Mouse (Mus musculus) intestine, postnatal 0 days (tissue): ENCODE measurements around the gene Mrc2. TPM values are rescaled to one million over a fixed set of nuclear protein-coding genes. Genes with fewer than 3 reads are reported as not detected.

ENCODE experiments used
- ATAC-seq: fragments of 200-750 bp; cut with Nextera tagmentation; 2 replicates; pipeline ENCODE4 v1.8.0; 2017; ENCODE audit warnings: mild to moderate bottlenecking, moderate TSS enrichment, moderate library complexity
- H3K27ac ChIP-seq: fragments of 300-500 bp; sonication (generic); 2 replicates; pipeline ENCODE4 v1.5.1; 2014; ENCODE audit warnings: mild to moderate bottlenecking, low read depth, low read length, moderate library complexity
- H3K27me3 ChIP-seq: fragments of 300-500 bp; sonication (generic); replicated peaks from 2 replicates; pipeline ENCODE4 v1.6.1; 2014; ENCODE audit warnings: low read length, mixed read lengths; ENCODE audit not compliant: control insufficient read depth, insufficient read depth
- H3K36me3 ChIP-seq: fragments of 300-500 bp; sonication (generic); 2 replicates; pipeline ENCODE4 v1.6.1; 2014; ENCODE audit warnings: mild to moderate bottlenecking, moderate library complexity; ENCODE audit not compliant: control insufficient read depth, insufficient read depth
- H3K4me1 ChIP-seq: fragments of 300-500 bp; sonication (generic); replicated peaks from 2 replicates; pipeline ENCODE4 v1.6.1; 2014; ENCODE audit warnings: antibody characterized with exemption, low read length, mixed read lengths; ENCODE audit not compliant: control insufficient read depth, insufficient read depth
- H3K4me2 ChIP-seq: fragments of 300-500 bp; sonication (generic); replicated peaks from 2 replicates; pipeline ENCODE4 v1.6.1; 2014; ENCODE audit warnings: low read depth, mild to moderate bottlenecking, moderate library complexity
- H3K4me3 ChIP-seq: fragments of 300-500 bp; sonication (generic); 2 replicates; pipeline ENCODE4 v1.5.1; 2014; ENCODE audit warnings: low read depth, low read length
- H3K9ac ChIP-seq: fragments of 300-500 bp; sonication (generic); 2 replicates; pipeline ENCODE4 v1.6.1; 2014; ENCODE audit warnings: mild to moderate bottlenecking, low read depth, low read length
- H3K9me3 ChIP-seq: fragments of 300-500 bp; sonication (generic); 2 replicates; pipeline ENCODE4 v1.6.1; 2016; ENCODE audit warnings: mixed run types; ENCODE audit not compliant: control insufficient read depth
- CTCF ChIP-seq: sonication (generic); IDR thresholded peaks from 2 replicates; pipeline ENCODE4 v1.5.1; 2016; ENCODE audit warnings: low read depth, mild to moderate bottlenecking, control low read depth, antibody characterized with exemption, moderate library complexity
- WGBS: fragments of 180-500 bp; shearing (Covaris S2); extraction: QIAGEN DNeasy Blood & Tissue Kit; methylation state at CpG from one replicate; pipeline ENCODE4 v1.1.7; 2014; 5-methylcytosine and 5-hydroxymethylcytosine counted together
- polyA plus RNA-seq: library from polyadenylated mRNA; unstranded; fragments of >200 nt; fragmentation: Nextera tagmentation; extraction: Ambion mirVana; gene quantifications from 2 replicates; pipeline ENCODE4 v1.2.1, GENCODE M21; 2015

Mrc2 gene
- polyA plus RNA-seq, 1 experiment from 2014 or later, result 1.7 TPM

GRCm38 (mm10) chr11:105293101-105293581, 698 bp downstream of the Mrc2 start:
- Histone ChIP-seq H3K4me1 (no peaks in the 10 kb centered on the region), H3K27ac (no peak overlapping the region), H3K9me3 (no peaks in the 10 kb centered on the region), H3K36me3 (no peaks in the 10 kb centered on the region), H3K4me3 (peak overlapping the region; percentile 49), H3K4me2 (peak overlapping the region; percentile 71), H3K9ac (no peak overlapping the region), H3K27me3 (peaks cover 15% of the 10 kb centered on the region; the same call in 1 of the 2 replicates)
- 9% methylated on average over 26 of the region's 26 CpGs for WGBS
- no peak for TF ChIP-seq CTCF
- ATAC-seq, result no peak

DNA sequence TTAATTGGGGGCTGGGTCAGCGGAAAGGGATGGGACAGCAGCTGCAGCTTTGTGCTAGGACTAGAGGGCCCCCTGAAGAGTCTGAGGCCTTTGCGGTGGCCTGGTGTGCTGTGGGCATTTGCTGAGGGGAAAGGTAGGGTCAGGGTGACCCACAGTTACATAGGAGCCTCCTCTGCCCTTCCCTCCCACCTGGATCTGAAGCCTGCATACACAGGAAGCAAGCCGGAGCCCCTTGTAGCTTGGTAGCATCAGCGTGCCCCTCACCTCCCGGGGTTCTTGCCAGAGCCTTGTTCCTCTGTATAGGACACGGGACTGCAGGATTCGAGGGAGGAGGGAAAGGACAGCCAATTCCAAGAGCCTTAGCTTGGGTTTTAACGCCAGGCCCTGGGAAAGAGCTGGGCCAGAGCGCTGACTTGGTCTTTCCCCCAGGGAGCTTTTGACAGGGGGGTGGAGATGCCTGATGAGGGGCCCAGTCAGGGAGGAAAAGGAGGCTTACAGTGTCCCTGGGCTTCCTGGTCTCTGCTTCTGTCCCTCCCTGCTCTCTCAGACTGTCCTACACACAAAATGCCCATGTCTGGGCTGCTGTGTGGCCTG, 1.6 kb downstream of the Mrc2 start:
- Histone ChIP-seq H3K4me3 (peak overlapping the region; percentile 49), H3K9ac (no peak overlapping the region), H3K4me1 (no peaks in the 10 kb centered on the region), H3K4me2 (peak overlapping the region; percentile 71), H3K27ac (no peak overlapping the region), H3K36me3 (no peaks in the 10 kb centered on the region), H3K9me3 (no peaks in the 10 kb centered on the region), H3K27me3 (peaks cover 15% of the 10 kb centered on the region; the same call in 1 of the 2 replicates)
- 40% methylated on average over 9 of the region's 9 CpGs for WGBS
- no peak for TF ChIP-seq CTCF
- ATAC-seq, result no peak

DNA sequence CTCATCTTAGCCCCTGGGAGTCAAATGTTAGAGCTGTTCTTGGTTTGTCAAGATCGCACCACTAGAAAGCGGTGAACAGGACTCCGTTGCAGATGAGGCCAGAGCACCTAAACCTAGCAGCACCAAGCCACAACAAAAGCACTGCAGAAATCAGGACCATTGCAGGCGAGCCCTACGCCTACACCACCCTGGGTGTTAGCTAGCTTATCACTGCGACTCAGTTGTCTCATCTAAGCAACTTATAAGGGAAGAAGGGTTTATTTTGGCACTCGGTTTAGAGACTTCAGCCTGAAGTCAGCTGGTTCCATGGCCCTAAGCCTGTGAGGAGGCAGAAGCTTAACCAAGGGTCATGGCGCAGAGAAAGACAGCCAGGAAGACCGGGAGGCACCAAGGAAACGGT, 3.6 kb downstream of the Mrc2 start:
- no peak for TF ChIP-seq CTCF
- 91% methylated on average over 10 of the region's 10 CpGs for WGBS
- H3K4me2 ChIP-seq, result no peak overlapping the region
- H3K4me3 ChIP-seq, result no peak overlapping the region
- no peaks in the 10 kb centered on the region for H3K36me3 ChIP-seq
- peaks cover 15% of the 10 kb centered on the region; the same call in 1 of the 2 replicates for H3K27me3 ChIP-seq
- no peak for ATAC-seq
- H3K4me1 ChIP-seq, result no peaks in the 10 kb centered on the region
- no peak overlapping the region for H3K9ac ChIP-seq
- no peak overlapping the region for H3K27ac ChIP-seq
- no peaks in the 10 kb centered on the region for H3K9me3 ChIP-seq

- ATAC-seq, result no peak
- Histone ChIP-seq H3K4me3 (no peak overlapping the region), H3K27me3 (no peaks in the 10 kb centered on the region), H3K27ac (no peak overlapping the region), H3K4me1 (no peaks in the 10 kb centered on the region; the same call in 1 of the 2 replicates), H3K36me3 (no peaks in the 10 kb centered on the region), H3K9me3 (no peaks in the 10 kb centered on the region), H3K9ac (no peak overlapping the region), H3K4me2 (no peak overlapping the region)
- 85% methylated on average over 7 of the region's 7 CpGs for WGBS
- TF ChIP-seq CTCF, result no peak
These were observed 17.8 kb downstream of the Mrc2 start for GRCm38 (mm10) chr11:105310197-105310596.

GRCm38 (mm10) chr11:105311291-105311975, 19.0 kb downstream of the Mrc2 start:
- no peaks in the 10 kb centered on the region for H3K9me3 ChIP-seq
- TF ChIP-seq CTCF, result no peak
- WGBS, result 74% methylated on average over 24 of the region's 24 CpGs
- no peaks in the 10 kb centered on the region; the same call in 1 of the 2 replicates for H3K4me1 ChIP-seq
- no peak overlapping the region for H3K9ac ChIP-seq
- ATAC-seq, result no peak
- no peaks in the 10 kb centered on the region for H3K27me3 ChIP-seq
- no peak overlapping the region for H3K4me3 ChIP-seq
- no peak overlapping the region for H3K27ac ChIP-seq
- H3K4me2 ChIP-seq, result no peak overlapping the region
- H3K36me3 ChIP-seq, result no peaks in the 10 kb centered on the region

DNA sequence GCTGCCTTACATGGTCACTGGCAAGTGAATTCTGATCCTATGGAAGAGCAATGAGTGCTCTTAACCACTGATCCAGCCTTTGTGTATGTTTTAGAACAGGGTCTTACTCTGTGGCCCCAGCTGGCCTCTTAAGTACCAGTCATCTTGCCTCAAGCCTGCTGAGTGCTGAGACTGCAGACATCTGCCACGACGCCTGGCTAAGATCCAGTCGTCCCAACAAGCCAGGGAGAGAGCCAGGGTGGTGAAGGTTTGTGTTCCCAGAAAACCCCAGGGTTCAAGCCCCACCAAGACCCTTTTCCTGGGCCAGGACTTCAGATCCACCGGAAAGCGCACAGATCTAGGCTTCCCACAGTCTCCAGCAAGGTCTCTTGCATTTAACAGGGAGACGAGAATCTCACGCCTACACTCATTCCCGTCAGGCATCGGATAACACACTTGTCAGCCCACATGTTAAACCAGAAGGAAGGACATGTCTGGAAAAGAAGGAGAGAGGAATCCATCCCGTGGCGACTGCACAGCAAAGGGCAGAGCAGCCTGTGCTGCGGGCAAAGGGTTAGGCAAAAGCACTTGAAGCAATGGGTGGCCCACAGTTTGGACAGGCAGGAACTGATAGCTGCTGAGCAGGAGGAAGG, 20.0 kb downstream of the Mrc2 start:
- Histone ChIP-seq H3K9me3 (no peaks in the 10 kb centered on the region), H3K4me1 (no peaks in the 10 kb centered on the region; the same call in 1 of the 2 replicates), H3K27me3 (no peaks in the 10 kb centered on the region), H3K27ac (no peak overlapping the region), H3K4me3 (no peak overlapping the region), H3K4me2 (no peak overlapping the region), H3K9ac (no peak overlapping the region), H3K36me3 (no peaks in the 10 kb centered on the region)
- WGBS, result 64% methylated on average over 12 of the region's 12 CpGs
- TF ChIP-seq CTCF, result no peak
- no peak for ATAC-seq
